Mouse (Mus musculus): ENCODE data around the gene Prkch. TPM values are rescaled to one million over a fixed set of nuclear protein-coding genes. Genes with fewer than 3 reads are reported as not detected.

Prkch gene
- total RNA-seq, 2 experiments from 2014 or later: 3.2 to 3.7 TPM

- no peak for DNase-seq (ENCODE audit: low spot score in 2 of 2)
- Histone ChIP-seq H3K27ac (no peak overlapping the region), H3K4me3 (no peak overlapping the region)
- no peak for TF ChIP-seq CTCF (conservative IDR thresholded peaks at IDR 0.05)
Measured at GRCm38 (mm10) chr12:73719816-73720215, 135.2 kb downstream of the Prkch start.

- Histone ChIP-seq H3K4me3 (no peak overlapping the region), H3K27ac (no peak overlapping the region)
- DNase-seq (ENCODE audit: low spot score in 2 of 2): no peak
- TF ChIP-seq CTCF (conservative IDR thresholded peaks at IDR 0.05): no peak
Measured at GRCm38 (mm10) chr12:73720466-73720865, 135.9 kb downstream of the Prkch start.

- DNase-seq (ENCODE audit: low spot score in 2 of 2): no peak
- Histone ChIP-seq H3K4me3 (no peak overlapping the region), H3K27ac (no peak overlapping the region)
- no peak for TF ChIP-seq CTCF (conservative IDR thresholded peaks at IDR 0.05)
Measured at GRCm38 (mm10) chr12:73722060-73722459, 137.5 kb downstream of the Prkch start.

GRCm38 (mm10) chr12:73723067-73723466 is 138.5 kb downstream of the Prkch start:
- no peak for DNase-seq (ENCODE audit: low spot score in 2 of 2)
- no peak overlapping the region for H3K4me3 ChIP-seq
- no peak for TF ChIP-seq CTCF (conservative IDR thresholded peaks at IDR 0.05)
- no peak overlapping the region for H3K27ac ChIP-seq

GRCm38 (mm10) chr12:73723887-73724286 is 139.3 kb downstream of the Prkch start:
- DNase-seq (ENCODE audit: low spot score in 2 of 2): no peak
- Histone ChIP-seq H3K27ac (no peak overlapping the region), H3K4me3 (no peak overlapping the region)
- no peak for TF ChIP-seq CTCF (conservative IDR thresholded peaks at IDR 0.05)

- H3K27ac ChIP-seq: no peak overlapping the region
- no peak for DNase-seq (ENCODE audit: low spot score in 2 of 2)
- no peak overlapping the region for H3K4me3 ChIP-seq
- TF ChIP-seq CTCF (conservative IDR thresholded peaks at IDR 0.05): no peak
Measured at GRCm38 (mm10) chr12:73725825-73726604, 141.4 kb downstream of the Prkch start.

GRCm38 (mm10) chr12:73727046-73727445 is 142.4 kb downstream of the Prkch start:
- no peak overlapping the region for H3K27ac ChIP-seq
- no peak for DNase-seq (ENCODE audit: low spot score in 2 of 2)
- no peak for TF ChIP-seq CTCF (conservative IDR thresholded peaks at IDR 0.05)
- H3K4me3 ChIP-seq: no peak overlapping the region

- Histone ChIP-seq H3K27ac (no peak overlapping the region), H3K4me3 (no peak overlapping the region)
- no peak for DNase-seq (ENCODE audit: low spot score in 2 of 2)
- no peak for TF ChIP-seq CTCF (conservative IDR thresholded peaks at IDR 0.05)
Measured at GRCm38 (mm10) chr12:73730603-73731002, 146.0 kb downstream of the Prkch start.

- no peak for TF ChIP-seq CTCF (conservative IDR thresholded peaks at IDR 0.05)
- Histone ChIP-seq H3K4me3 (no peak overlapping the region), H3K27ac (no peak overlapping the region)
- no peak for DNase-seq (ENCODE audit: low spot score in 2 of 2)
Measured at GRCm38 (mm10) chr12:73731093-73731492, 146.5 kb downstream of the Prkch start.

- Histone ChIP-seq H3K4me3 (no peak overlapping the region), H3K27ac (no peak overlapping the region)
- TF ChIP-seq CTCF (conservative IDR thresholded peaks at IDR 0.05): no peak
- DNase-seq (ENCODE audit: low spot score in 2 of 2): no peak
Measured at GRCm38 (mm10) chr12:73731848-73732540, 147.4 kb downstream of the Prkch start.

GRCm38 (mm10) chr12:73732862-73733261 is 148.3 kb downstream of the Prkch start:
- H3K27ac ChIP-seq: no peak overlapping the region
- no peak for DNase-seq (ENCODE audit: low spot score in 2 of 2)
- no peak overlapping the region for H3K4me3 ChIP-seq
- no peak for TF ChIP-seq CTCF (conservative IDR thresholded peaks at IDR 0.05)

GRCm38 (mm10) chr12:73736931-73737330 is 152.3 kb downstream of the Prkch start:
- no peak for DNase-seq (ENCODE audit: low spot score in 2 of 2)
- TF ChIP-seq CTCF (conservative IDR thresholded peaks at IDR 0.05): no peak
- H3K27ac ChIP-seq: no peak overlapping the region
- H3K4me3 ChIP-seq: no peak overlapping the region

GRCm38 (mm10) chr12:73739611-73740219 is 155.1 kb downstream of the Prkch start:
- H3K4me3 ChIP-seq: no peak overlapping the region
- no peak overlapping the region for H3K27ac ChIP-seq
- TF ChIP-seq CTCF (conservative IDR thresholded peaks at IDR 0.05): no peak
- no peak for DNase-seq (ENCODE audit: low spot score in 2 of 2)

Measured in layer of hippocampus, adult 2 months (tissue).